ENCODE assay signal across 20 mouse cellular contexts in genomic region chr6:81765831-81766230, GRCm38 (mm10).
DNase-seq lines count a peak whose midpoint lies in the region; ATAC-seq and TF ChIP-seq lines count a peak whose summit lies in the region.
"Had no signal": no experiment of that assay in that cellular context is flagged by ENCODE, and none has a peak within 500 bp of the region (broad histone marks: within the 10 kb centered on the region; RNA-seq: fewer than 3 reads in every experiment).

No protein-coding gene starts in this region.

- no peaks in the 10 kb centered on the region for H3K9me3 ChIP-seq in heart, embryonic 16.5 days (replicated peaks; ENCODE audit: control insufficient read depth, low read length)
- H3K9me3 ChIP-seq: embryonic facial prominence, embryonic 12.5 days; heart, embryonic 15.5 days; kidney, embryonic 15.5 days; midbrain, embryonic 12.5 days; neural tube, embryonic 13.5 days had no signal

- TF ChIP-seq CTCF in brain, embryonic 14.5 days (IDR thresholded peaks at IDR 0.05; ENCODE audit: borderline replicate concordance, extremely low read depth, insufficient read depth, insufficient read length) = no peak

- no peak overlapping the region for H3K27ac ChIP-seq in heart, embryonic 16.5 days (ENCODE audit: low read length)
- H3K27ac ChIP-seq: embryonic facial prominence, embryonic 12.5 days; gastrocnemius, adult 2 months; heart, embryonic 15.5 days; hindbrain, embryonic 14.5 days; kidney, embryonic 15.5 days; midbrain, embryonic 12.5 days; neural tube, embryonic 13.5 days; stomach, postnatal 0 days had no signal

- no peak overlapping the region for H3K4me3 ChIP-seq in heart, embryonic 16.5 days (ENCODE audit: low read length)
- H3K4me3 ChIP-seq: embryonic facial prominence, embryonic 12.5 days; gastrocnemius, adult 2 months; heart, embryonic 15.5 days; kidney, embryonic 15.5 days; midbrain, embryonic 12.5 days; neural tube, embryonic 13.5 days had no signal

- no peaks in the 10 kb centered on the region for H3K36me3 ChIP-seq in heart, embryonic 16.5 days (ENCODE audit: control insufficient read depth, insufficient read depth)
- H3K36me3 ChIP-seq: embryonic facial prominence, embryonic 12.5 days; heart, embryonic 15.5 days; kidney, embryonic 15.5 days; midbrain, embryonic 12.5 days; neural tube, embryonic 13.5 days had no signal

- no peak for ATAC-seq in heart, embryonic 16.5 days (replicated peaks; ENCODE audit: extremely low read depth, insufficient read depth, low FRiP score)
- ATAC-seq: intestine, postnatal 0 days had no signal

- intact Hi-C loops in heart, postnatal 36 days (cut with DNase I) = loop anchor here (10.0 kb wide), 1 partner anchor 391 kb away; no protein-coding TSS in a partner anchor
- intact Hi-C loops in left cerebral cortex, postnatal 4 days (cut with DNase I) = loop anchor here (10.0 kb wide), 1 partner anchor 351 kb away; no protein-coding TSS in a partner anchor
- intact Hi-C loops in left cerebral cortex, postnatal 14 days (cut with DNase I) = loop anchor here (10.0 kb wide), 1 partner anchor 1741 kb away; no protein-coding TSS in a partner anchor

- H3K9ac ChIP-seq in heart, embryonic 16.5 days (ENCODE audit: low read length) = no peak overlapping the region
- H3K9ac ChIP-seq: embryonic facial prominence, embryonic 12.5 days; heart, embryonic 15.5 days; hindbrain, embryonic 14.5 days; kidney, embryonic 15.5 days; midbrain, embryonic 12.5 days; neural tube, embryonic 13.5 days had no signal

- TF ChIP-seq POLR2A in brain, embryonic 14.5 days (IDR thresholded peaks at IDR 0.05; ENCODE audit: borderline replicate concordance, extremely low read depth, insufficient read depth, insufficient read length, poor library complexity, severe bottlenecking) = no peak

- peaks cover 13% of the 10 kb centered on the region for H3K4me1 ChIP-seq in heart, embryonic 16.5 days (ENCODE audit: control insufficient read depth, insufficient read depth, low read length)
- H3K4me1 ChIP-seq: embryonic facial prominence, embryonic 12.5 days; kidney, embryonic 15.5 days; midbrain, embryonic 12.5 days had no signal

- H3K27me3 ChIP-seq in heart, embryonic 16.5 days (ENCODE audit: control insufficient read depth, insufficient read depth, low read length) = peaks cover 10% of the 10 kb centered on the region
- H3K27me3 ChIP-seq: CH12.LX; embryonic facial prominence, embryonic 12.5 days; kidney, embryonic 15.5 days; midbrain, embryonic 12.5 days; neural tube, embryonic 13.5 days had no signal

- 65% methylated on average over 7 of the region's 7 CpGs for WGBS in heart, embryonic 16.5 days

- DNase-seq in cerebellum, postnatal 14 days = peak; percentile 27 to 65
- no peak for DNase-seq in cerebellum, adult 18-20 months
- no peak for DNase-seq in heart, postnatal 36 days
- DNase-seq in left cerebral cortex, postnatal 4 days = peak; percentile 16
- DNase-seq in left cerebral cortex, postnatal 14 days (ENCODE audit: low spot score in 2 of 2) = no peak
- DNase-seq in brain, embryonic 14.5 days (ENCODE audit: low read depth) = peak; percentile 64
- DNase-seq: adrenal gland, postnatal 25 days; gastrocnemius, adult 2 months; liver; right cerebral cortex, adult 18-20 months had no signal

- peak overlapping the region; percentile 9 for H3K4me2 ChIP-seq in heart, embryonic 16.5 days (ENCODE audit: low read depth, low read length)
- H3K4me2 ChIP-seq: embryonic facial prominence, embryonic 12.5 days; heart, embryonic 15.5 days; hindbrain, embryonic 14.5 days; kidney, embryonic 15.5 days; midbrain, embryonic 12.5 days; neural tube, embryonic 13.5 days had no signal

Comparison
In these comparisons a context has a peak if more than half of its experiments do, and no peak if none do; other contexts are left out.
1. DNase-seq: peak in cerebellum, postnatal 14 days (2 of 2), left cerebral cortex, postnatal 4 days (single experiment) and brain, embryonic 14.5 days (single experiment); none in cerebellum, adult 18-20 months (0 of 2), heart, postnatal 36 days (0 of 2) and left cerebral cortex, postnatal 14 days (0 of 2).